Mouse (Mus musculus) embryo, embryonic 10 days (tissue): ENCODE results near the gene Tacc2.

Experiments
- DNase-seq: peaks from one replicate; pipeline ENCODE4 v3.0.0-alpha.2; 2015; ENCODE audit warnings: low spot score

The Tacc2 gene

DNA sequence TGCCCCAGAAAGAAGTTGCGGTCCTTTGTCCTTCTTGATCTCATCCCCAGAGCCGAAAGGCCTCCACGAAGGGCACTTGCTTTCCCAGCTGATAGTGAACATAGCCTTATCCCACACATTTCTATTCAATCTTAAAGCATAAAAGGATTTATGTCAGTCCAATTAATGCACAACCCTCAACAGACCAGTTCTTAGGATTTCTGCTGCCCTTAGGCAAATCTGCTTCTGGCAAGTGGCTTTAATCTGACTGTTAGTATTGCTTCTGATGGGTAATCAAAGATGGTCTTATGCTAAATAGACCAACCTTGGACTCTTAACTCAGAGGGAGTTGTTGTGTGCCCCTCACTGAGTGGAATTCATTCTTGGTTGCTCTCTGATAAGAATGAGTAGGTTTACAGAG is 40.4 kb downstream of the Tacc2 start:
- DNase-seq, result no peak

DNA sequence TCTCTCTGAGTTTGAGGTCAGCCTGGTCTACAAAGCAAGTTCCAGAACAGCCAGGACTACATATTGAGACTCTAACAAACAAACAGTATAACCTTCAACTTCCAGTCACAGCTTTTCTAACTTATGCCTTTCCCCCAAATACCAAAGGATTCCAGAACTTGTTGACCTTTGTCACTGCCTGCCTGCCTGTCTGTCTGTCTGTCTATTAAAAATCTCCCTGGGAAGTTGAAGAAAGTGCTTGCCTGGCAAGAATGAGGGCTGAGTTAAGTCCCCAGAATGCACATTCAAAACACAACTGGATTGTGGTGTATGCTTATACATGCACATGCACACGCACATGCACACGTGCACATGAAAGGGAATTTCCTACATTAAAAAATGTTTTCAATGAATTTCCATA is 43.8 kb downstream of the Tacc2 start:
- DNase-seq, result no peak

GRCm38 (mm10) chr7:130621953-130622352 is 44.7 kb downstream of the Tacc2 start:
- DNase-seq, result no peak

DNA sequence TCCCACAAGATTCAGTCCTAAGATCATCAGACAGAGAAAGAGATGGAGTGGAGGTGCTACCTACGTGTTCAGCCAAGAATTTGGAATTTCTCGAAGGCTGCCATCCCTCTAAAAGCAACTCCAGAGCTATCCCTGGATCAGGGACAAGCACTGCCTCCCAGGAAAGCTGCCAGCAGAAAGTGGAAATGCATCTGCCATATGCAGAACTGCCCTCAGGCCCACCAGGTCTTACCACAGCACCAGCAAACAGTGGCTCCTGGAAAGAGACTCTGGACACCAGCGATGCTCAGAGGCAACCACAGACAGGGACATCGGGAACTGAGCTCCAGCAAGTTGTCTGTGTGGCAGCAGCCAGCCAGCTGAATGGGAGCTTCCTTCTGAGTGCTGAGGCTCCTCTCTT is 45.1 kb downstream of the Tacc2 start:
- DNase-seq, result no peak

DNA sequence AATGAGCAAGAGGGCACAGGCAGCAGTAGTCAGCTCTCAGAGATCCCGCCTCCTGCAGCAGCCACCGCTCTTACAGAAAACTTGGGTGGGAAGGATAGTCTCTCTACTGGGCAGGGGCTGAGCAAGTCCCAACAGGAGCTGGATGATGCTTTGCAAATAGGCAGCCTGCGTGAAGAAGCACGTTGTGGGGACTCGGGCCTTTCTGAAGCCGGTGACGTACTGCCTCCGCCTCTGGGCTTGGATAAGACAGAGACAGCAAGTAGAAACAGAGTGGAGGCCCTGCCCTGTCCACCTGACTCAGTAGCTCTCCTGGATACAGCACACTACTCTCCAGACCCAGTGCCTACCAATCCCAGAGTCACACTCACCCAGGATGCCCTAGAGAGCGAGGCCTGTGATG is 47.1 kb downstream of the Tacc2 start:
- DNase-seq, result no peak

DNA sequence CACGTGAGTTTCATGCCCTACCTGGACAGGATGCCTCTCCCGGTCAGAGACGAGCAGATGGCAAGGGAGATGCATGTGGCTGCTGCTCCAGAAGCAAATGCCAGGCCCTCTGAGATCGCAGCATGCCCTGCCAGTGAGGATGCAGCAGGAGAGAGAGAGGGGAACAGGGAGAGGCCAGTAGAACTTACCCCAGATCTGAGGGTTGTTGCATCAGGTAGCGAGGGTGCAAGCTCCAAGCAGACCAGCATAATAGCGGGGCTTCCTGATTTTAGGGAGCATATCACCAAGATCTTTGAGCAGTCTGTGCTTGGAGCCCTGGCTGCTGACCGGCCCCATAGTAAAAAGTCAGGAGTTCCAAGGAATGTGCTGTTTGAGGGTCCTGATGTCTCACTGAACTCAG is 48.1 kb downstream of the Tacc2 start:
- no peak for DNase-seq

DNA sequence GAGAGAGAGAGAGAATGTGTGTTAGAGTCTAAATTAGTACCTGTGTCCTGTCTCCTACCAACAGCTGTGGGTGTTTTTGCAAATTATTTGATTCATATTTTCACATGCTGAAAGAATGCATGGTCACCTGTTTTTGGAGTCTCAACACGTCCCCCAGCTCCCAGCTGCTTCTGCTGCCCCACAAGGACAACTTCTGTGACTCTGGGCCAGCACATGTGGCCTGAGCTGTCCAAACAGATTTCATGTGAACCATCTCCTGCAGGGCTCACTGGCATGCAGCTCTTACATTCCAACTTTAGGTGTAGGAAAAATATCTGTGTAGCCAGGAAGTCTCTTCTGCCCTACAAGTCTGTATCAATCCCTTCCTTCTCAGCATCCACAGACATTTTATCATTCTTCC is 51.4 kb downstream of the Tacc2 start:
- DNase-seq, result no peak

DNA sequence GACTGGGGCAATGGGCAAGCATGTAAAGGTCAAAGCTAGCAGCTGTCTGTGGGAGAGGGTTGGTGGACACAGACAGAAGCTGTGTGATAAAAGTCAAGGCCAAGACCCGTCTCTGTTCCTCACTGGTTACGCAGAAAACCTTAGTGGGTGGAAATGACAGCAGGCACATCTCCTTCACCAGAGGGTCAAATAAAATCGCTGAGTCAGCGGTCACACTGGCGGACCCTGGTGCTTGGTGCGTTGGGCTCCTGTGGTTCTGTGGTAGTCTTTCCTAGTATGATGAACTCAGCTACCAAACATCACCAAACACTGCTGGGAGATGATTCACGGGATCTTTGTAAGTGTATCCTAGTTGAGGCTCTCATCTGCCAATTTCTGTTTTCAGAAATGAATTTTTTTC is 52.8 kb downstream of the Tacc2 start:
- DNase-seq, result no peak

GRCm38 (mm10) chr7:130630956-130631355 is 53.7 kb downstream of the Tacc2 start:
- DNase-seq, result no peak

DNA sequence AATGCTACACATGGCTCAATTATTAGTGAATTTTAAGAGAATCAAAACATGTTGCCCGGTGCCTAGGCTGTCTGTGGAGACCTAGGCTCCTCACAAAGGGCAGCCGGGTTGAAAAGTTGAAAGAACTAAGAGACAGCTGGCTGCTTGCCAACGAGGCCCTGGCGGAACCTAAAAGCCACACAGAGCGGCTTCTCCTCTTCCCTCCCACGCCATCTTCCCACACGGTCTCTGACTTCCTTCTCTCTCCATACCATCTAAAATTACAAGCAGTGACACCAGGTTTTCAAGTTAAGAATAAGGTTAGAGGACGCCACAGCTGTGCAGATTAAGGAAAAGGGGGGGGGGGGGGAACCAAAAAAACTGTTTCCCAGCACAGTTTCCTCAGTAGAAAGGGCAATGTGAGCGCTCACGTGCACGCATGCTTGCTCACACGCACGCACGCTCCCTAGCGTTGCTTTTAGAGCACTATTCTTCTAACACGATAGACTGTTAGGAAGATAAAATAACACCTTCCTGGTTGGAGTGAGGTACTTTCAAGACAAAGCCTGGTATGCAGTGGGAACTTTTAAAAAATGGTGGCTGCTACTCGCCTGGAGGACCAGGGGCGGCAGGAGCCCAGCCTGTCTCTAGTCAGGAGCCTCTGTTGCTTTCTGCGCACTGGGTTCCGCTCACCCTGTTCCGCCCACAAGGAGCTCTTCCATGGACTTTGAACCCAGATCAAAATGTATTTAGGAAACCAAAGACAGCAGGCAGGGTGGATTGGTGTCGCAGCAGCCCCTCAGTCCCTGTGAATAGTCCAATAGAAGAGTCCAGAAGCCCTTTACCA is 54.5 kb downstream of the Tacc2 start:
- peak; percentile 33 for DNase-seq

DNA sequence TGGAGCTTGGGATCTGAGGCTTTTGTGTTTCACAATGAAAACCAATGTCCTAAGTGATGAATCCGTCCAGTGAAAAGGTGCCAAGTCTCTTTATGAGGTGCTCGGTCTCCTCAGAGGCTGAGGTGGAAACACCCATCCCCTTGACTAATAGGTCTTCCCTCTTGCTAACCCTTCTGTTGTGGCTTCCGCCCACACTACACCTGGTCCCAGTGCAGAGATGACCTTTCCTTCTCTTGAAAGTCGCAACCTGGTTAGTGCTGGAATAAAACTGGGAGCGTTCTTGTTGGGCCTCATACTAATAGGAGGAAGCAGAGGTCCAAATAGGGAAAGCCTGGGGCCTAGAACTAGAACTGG is 55.1 kb downstream of the Tacc2 start:
- DNase-seq, result no peak

DNA sequence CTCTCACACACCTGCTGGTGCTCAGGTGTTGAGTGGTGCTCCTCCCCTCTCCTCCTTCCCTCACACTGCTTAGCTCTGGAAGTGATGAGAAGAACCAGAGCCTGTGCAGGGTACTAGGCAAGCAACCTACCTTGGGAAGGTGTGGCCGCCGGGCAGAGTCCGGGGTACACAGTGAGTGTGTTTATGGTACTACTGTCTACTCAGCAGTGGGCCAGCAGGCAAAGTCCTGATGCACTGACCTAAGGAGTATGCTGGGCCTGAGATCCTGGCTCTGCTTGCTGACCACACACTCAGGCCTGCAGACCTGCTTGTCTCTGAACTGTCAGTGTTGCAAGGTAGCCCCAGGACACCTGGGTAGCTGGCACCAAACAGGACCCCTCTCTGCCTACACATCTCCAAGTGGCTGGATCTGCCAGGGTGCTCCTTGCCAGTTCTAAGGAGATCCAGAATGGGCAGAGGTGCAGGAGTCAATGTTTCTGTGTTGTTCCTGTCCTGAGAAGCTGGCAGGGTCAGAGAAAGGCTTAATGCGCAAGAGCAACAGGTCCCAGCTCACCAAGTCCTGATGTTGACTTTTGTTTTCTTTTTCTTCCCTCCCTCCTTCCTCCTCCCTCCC is 57.1 kb downstream of the Tacc2 start:
- DNase-seq, result no peak

DNA sequence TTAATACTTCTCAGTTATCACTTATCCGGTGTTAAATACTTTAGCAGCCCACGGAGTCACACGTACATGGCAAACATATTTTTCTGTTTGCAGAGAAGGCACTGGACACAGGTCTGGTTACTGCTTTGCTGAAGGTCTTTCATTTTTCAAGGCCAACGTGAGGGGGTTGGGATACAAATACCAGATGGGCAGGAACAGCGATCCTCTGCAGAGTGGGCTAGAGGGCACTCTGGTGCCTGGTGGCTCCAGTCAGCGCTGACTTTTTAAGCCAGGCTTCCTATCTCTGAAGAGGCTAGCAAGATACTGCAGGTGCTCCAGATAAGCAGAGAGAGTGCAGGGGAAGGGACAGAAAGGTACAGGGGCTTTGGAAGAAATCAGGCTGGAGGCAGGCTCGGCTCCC is 58.0 kb downstream of the Tacc2 start:
- peak; percentile 33 for DNase-seq

GRCm38 (mm10) chr7:130636274-130636673 is 59.0 kb downstream of the Tacc2 start:
- DNase-seq, result no peak

DNA sequence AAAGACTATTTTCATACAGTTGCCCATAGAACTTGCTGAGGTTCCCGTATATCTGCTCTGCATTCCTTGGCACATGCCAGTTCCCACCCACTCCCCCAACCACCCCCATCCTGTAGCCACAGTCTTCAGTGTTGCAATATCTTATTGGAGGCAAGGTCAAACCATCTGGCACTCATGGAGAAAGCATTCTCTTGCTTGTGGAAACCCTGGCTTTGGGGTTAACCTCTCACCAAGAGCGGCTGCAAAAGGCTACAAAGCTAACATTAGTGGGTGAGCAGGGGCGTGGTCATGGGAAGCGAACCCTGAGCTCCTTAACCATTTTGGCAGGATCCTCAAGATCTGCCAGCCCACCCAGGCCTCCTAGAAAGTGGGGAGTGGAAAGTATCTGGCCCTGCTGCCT is 59.7 kb downstream of the Tacc2 start:
- no peak for DNase-seq

- DNase-seq, result peak; percentile 30
These were observed 60.6 kb downstream of the Tacc2 start for GRCm38 (mm10) chr7:130637811-130638210.

DNA sequence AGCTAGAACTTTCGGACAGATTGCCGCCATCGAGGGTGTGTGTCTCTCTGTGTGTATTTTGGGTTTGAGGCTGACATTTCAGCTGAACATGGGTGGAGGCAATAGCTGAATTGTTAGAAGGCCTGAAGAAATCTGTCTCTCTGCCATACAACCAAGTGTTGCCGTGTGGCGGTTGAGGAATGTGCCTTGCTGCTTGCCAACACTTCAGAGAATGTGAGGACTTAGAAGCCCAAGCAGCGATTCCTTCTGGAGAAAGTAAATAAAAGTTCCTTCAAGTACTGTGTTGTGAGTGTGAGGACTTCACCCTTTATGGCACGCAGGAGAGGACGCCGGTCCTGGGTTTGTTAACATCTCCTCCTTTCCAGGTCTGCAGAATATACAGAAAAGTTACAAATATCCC is 63.4 kb downstream of the Tacc2 start:
- no peak for DNase-seq

- peak; percentile 63 for DNase-seq
These were observed 68.2 kb downstream of the Tacc2 start for GRCm38 (mm10) chr7:130645332-130645993.

GRCm38 (mm10) chr7:130645994-130646761 is 68.9 kb downstream of the Tacc2 start:
- DNase-seq, result peak; percentile 78

GRCm38 (mm10) chr7:130646762-130647139 is 69.5 kb downstream of the Tacc2 start:
- peak; percentile 92 for DNase-seq

GRCm38 (mm10) chr7:130648061-130648460 is 70.8 kb downstream of the Tacc2 start:
- DNase-seq, result no peak

- no peak for DNase-seq
These were observed 72.0 kb downstream of the Tacc2 start for GRCm38 (mm10) chr7:130649257-130649656.

DNA sequence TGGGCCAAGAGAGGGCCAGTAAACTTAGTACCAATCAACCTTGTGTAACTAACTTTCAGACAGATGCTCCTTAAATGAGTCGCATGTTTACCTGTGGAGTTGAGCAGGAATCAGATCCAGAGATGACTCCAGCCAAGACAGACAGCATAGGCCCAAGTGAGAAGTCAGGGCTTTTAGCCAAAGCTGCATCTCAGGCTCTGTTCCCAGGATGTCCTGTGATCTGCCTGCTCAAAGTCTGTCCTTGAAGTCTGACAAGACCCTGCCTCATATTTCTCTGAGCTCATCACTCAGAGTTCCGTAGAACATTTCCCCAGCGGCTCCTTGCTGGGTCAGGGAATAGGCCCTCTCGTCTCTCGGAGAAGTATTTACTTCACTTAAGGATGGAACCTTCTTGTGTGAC is 73.4 kb downstream of the Tacc2 start:
- no peak for DNase-seq
